Mouse (Mus musculus): ENCODE measurements at regions not wholly inside any gene's neighbourhood (a gene's known extent, or its start where the extent isn't known, plus 50 kb on each side); places are given as distances from the start of the nearest gene placed in this dataset.

- TF ChIP-seq POLR2A (IDR thresholded peaks at IDR 0.05; ENCODE audit: borderline replicate concordance, low read depth, low read length) (no peak), CTCF (IDR thresholded peaks at IDR 0.05; ENCODE audit: low read depth, low read length) (no peak)
- H3K4me3 ChIP-seq (ENCODE audit: insufficient read depth, low read length), result no peak overlapping the region
- no peak overlapping the region for H3K27ac ChIP-seq (ENCODE audit: insufficient read depth, low read depth, low read length)
- H3K4me1 ChIP-seq (ENCODE audit: control insufficient read depth, insufficient read depth, low read length), result no peaks in the 10 kb centered on the region
Observed at GRCm38 (mm10) chr15:102776218-102776850, 54.4 kb upstream of the Calcoco1 start.

DNA sequence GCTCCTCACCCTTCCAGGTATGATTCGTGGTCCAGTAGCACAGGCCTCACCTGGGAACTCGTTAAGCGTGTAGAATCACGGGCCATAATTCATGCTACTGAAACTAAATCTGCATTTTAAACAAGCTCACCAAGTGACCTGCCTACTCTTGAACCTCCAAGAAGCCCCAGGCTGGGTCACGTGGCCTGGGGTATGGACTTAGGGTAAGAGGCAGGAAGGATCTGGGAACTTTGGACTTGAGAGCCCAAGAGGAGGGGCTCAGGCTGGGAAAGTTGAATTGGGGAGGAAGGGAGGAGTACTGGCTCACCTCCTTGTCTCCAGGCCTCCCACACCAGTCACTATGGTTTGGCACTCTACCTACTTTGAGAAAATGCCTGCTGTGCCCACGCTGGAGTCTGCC is 58.6 kb upstream of the Calcoco1 start:
- TF ChIP-seq CTCF (IDR thresholded peaks at IDR 0.05; ENCODE audit: low read depth, low read length) (no peak), POLR2A (IDR thresholded peaks at IDR 0.05; ENCODE audit: borderline replicate concordance, low read depth, low read length) (no peak)
- no peaks in the 10 kb centered on the region for H3K4me1 ChIP-seq (ENCODE audit: control insufficient read depth, insufficient read depth, low read length)
- H3K27ac ChIP-seq (ENCODE audit: insufficient read depth, low read depth, low read length), result no peak overlapping the region
- H3K4me3 ChIP-seq (ENCODE audit: insufficient read depth, low read length), result no peak overlapping the region

- Histone ChIP-seq H3K4me1 (ENCODE audit: control insufficient read depth, insufficient read depth, low read length) (no peaks in the 10 kb centered on the region), H3K27ac (ENCODE audit: insufficient read depth, low read depth, low read length) (no peak overlapping the region), H3K4me3 (ENCODE audit: insufficient read depth, low read length) (no peak overlapping the region)
- no peak for TF ChIP-seq CTCF (IDR thresholded peaks at IDR 0.05; ENCODE audit: low read depth, low read length)
- no peak for TF ChIP-seq POLR2A (IDR thresholded peaks at IDR 0.05; ENCODE audit: borderline replicate concordance, low read depth, low read length)
Observed at GRCm38 (mm10) chr15:102782988-102783799, 61.2 kb upstream of the Calcoco1 start.

GRCm38 (mm10) chr15:102785055-102785820 is 63.3 kb upstream of the Calcoco1 start:
- Histone ChIP-seq H3K4me3 (ENCODE audit: insufficient read depth, low read length) (no peak overlapping the region), H3K27ac (ENCODE audit: insufficient read depth, low read depth, low read length) (no peak overlapping the region), H3K4me1 (ENCODE audit: control insufficient read depth, insufficient read depth, low read length) (no peaks in the 10 kb centered on the region)
- TF ChIP-seq CTCF (IDR thresholded peaks at IDR 0.05; ENCODE audit: low read depth, low read length) (peak; percentile 92), POLR2A (IDR thresholded peaks at IDR 0.05; ENCODE audit: borderline replicate concordance, low read depth, low read length) (no peak)

DNA sequence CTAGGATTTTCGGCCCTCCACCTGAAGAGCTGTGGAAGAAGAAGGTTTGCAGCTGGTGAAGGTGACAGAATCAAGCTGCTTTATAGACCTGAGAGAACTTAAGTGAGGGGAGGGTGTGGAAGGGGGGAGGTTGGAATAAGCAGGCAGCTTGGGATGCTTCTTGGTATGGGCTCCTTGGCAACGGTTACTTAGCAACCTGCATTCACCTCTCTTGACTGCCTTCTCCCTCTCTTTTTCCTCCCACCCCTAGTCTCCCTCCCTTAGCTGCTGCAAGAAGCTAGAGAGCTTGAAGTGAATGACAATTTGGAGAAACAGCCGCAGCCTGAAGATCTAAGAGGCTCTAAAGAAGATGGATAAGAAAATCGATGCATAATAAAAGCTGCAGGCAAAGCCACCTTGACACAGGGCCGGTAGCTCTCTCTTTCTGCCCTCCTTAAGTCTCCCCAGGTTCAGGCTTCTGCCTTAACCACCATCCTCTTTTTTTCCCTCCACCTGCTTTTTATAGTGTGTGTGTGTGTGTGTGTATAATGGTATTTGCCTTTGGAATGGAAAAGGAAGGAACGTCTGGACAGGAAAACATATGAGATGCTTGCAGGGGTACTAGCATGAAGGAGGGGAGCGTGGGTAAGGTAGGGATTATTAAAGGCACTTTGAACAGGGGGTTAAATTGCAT is 67.0 kb upstream of the Calcoco1 start:
- Histone ChIP-seq H3K27ac (ENCODE audit: insufficient read depth, low read depth, low read length) (no peak overlapping the region), H3K4me3 (ENCODE audit: insufficient read depth, low read length) (no peak overlapping the region), H3K4me1 (ENCODE audit: control insufficient read depth, insufficient read depth, low read length) (no peaks in the 10 kb centered on the region)
- TF ChIP-seq CTCF (IDR thresholded peaks at IDR 0.05; ENCODE audit: low read depth, low read length) (no peak), POLR2A (IDR thresholded peaks at IDR 0.05; ENCODE audit: borderline replicate concordance, low read depth, low read length) (no peak)

GRCm38 (mm10) chr15:102797020-102797618 is 75.1 kb upstream of the Calcoco1 start:
- Histone ChIP-seq H3K4me3 (ENCODE audit: insufficient read depth, low read length) (no peak overlapping the region), H3K4me1 (ENCODE audit: control insufficient read depth, insufficient read depth, low read length) (no peaks in the 10 kb centered on the region)
- TF ChIP-seq CTCF (IDR thresholded peaks at IDR 0.05; ENCODE audit: low read depth, low read length), result no peak
- no peak for TF ChIP-seq POLR2A (IDR thresholded peaks at IDR 0.05; ENCODE audit: borderline replicate concordance, low read depth, low read length)

DNA sequence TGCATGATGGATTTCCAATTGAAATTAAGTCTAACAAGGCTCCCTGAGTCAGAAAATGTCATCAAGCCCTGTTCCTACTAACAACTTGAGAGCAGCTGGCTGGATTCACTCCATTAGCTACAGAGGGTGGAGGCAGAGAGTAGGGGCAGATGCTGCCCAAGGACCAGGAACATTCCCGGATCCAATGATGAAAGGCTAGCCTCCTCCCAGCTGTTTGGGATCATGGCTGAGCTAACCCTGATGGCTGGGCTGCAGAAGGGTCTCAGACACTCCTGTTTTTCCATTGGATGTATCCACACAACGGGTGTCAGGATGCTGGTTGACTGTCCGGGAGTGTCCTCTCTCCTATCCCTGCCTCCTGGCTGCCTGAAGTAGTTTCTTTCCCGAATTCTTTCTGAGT is 78.1 kb upstream of the Calcoco1 start:
- Histone ChIP-seq H3K27ac (ENCODE audit: insufficient read depth, low read depth, low read length) (no peak overlapping the region), H3K4me3 (ENCODE audit: insufficient read depth, low read length) (no peak overlapping the region), H3K4me1 (ENCODE audit: control insufficient read depth, insufficient read depth, low read length) (no peaks in the 10 kb centered on the region)
- TF ChIP-seq POLR2A (IDR thresholded peaks at IDR 0.05; ENCODE audit: borderline replicate concordance, low read depth, low read length) (no peak), CTCF (IDR thresholded peaks at IDR 0.05; ENCODE audit: low read depth, low read length) (no peak)

More at GRCm38 (mm10) chr15:102797020-102797618, 75.1 kb upstream of the Calcoco1 start:
- no peak overlapping the region for H3K27ac ChIP-seq (ENCODE audit: insufficient read depth, low read depth, low read length)

- TF ChIP-seq POLR2A (IDR thresholded peaks at IDR 0.05; ENCODE audit: borderline replicate concordance, low read depth, low read length) (no peak), CTCF (IDR thresholded peaks at IDR 0.05; ENCODE audit: low read depth, low read length) (no peak)
- Histone ChIP-seq H3K4me3 (ENCODE audit: insufficient read depth, low read length) (no peak overlapping the region), H3K27ac (ENCODE audit: insufficient read depth, low read depth, low read length) (no peak overlapping the region), H3K4me1 (ENCODE audit: control insufficient read depth, insufficient read depth, low read length) (no peaks in the 10 kb centered on the region)
Observed at GRCm38 (mm10) chr15:102802265-102802813, 80.4 kb upstream of the Calcoco1 start.

DNA sequence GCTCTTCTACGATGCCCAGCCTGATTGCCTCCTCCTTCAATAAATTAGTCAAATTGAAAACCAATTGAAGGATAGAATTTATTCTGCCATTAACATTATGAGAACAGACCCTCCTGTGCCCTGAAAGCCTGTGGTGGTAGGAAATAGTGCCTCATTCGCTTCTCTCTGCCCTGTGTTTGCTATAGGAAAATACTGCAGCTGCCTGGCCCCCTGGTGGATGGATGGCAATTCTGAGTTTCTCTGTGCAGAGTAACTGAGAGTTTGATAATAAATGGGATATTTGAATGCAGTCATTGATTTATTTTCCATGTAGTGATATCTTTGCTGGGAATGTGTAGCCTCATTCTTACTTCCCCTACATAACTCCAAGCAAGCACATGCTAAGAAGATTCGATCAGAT is 85.4 kb upstream of the Calcoco1 start:
- no peak overlapping the region for H3K4me3 ChIP-seq (ENCODE audit: insufficient read depth, low read length)
- no peak overlapping the region for H3K27ac ChIP-seq (ENCODE audit: insufficient read depth, low read depth, low read length)
- TF ChIP-seq POLR2A (IDR thresholded peaks at IDR 0.05; ENCODE audit: borderline replicate concordance, low read depth, low read length) (no peak), CTCF (IDR thresholded peaks at IDR 0.05; ENCODE audit: low read depth, low read length) (no peak)
- H3K4me1 ChIP-seq (ENCODE audit: control insufficient read depth, insufficient read depth, low read length), result no peaks in the 10 kb centered on the region
